Comparison of ENCODE assay signal across 13 mouse cellular contexts in genomic region chr5:100345118-100345517, GRCm38 (mm10).
DNase-seq lines count a peak whose midpoint lies in the region; ATAC-seq and TF ChIP-seq lines count a peak whose summit lies in the region.
"Had no signal": no experiment of that assay in that cellular context is flagged by ENCODE, and none has a peak within 500 bp of the region (broad histone marks: within the 10 kb centered on the region; RNA-seq: fewer than 3 reads in every experiment).

No protein-coding gene starts in this region.

- H3K9me3 ChIP-seq in forebrain, postnatal 0 days (ENCODE audit: low read length): no peaks in the 10 kb centered on the region
- no peaks in the 10 kb centered on the region for H3K9me3 ChIP-seq in forebrain, embryonic 10.5 days
- H3K9me3 ChIP-seq in lung, embryonic 14.5 days (ENCODE audit: low read depth, low read length): no peaks in the 10 kb centered on the region
- H3K9me3 ChIP-seq in stomach, postnatal 0 days (ENCODE audit: control insufficient read depth, low read length): no peaks in the 10 kb centered on the region
- H3K9me3 ChIP-seq: hindbrain, embryonic 12.5 days; limb, embryonic 10.5 days had no signal

- 95% methylated on average over 1 of the region's 1 CpGs for WGBS in forebrain, postnatal 0 days
- 95% methylated on average over 1 of the region's 1 CpGs for WGBS in forebrain, embryonic 10.5 days
- 94% methylated on average over 1 of the region's 1 CpGs for WGBS in lung, embryonic 14.5 days
- 96% methylated on average over 1 of the region's 1 CpGs for WGBS in stomach, postnatal 0 days

- no peak overlapping the region for H3K4me3 ChIP-seq in forebrain, postnatal 0 days (ENCODE audit: low read depth, low read length)
- no peak overlapping the region for H3K4me3 ChIP-seq in forebrain, embryonic 10.5 days
- no peak overlapping the region for H3K4me3 ChIP-seq in lung, embryonic 14.5 days (ENCODE audit: low read depth, low read length)
- no peak overlapping the region for H3K4me3 ChIP-seq in stomach, postnatal 0 days (ENCODE audit: low read depth, low read length)
- H3K4me3 ChIP-seq: hindbrain, embryonic 12.5 days; limb, embryonic 10.5 days had no signal

- H3K36me3 ChIP-seq in forebrain, postnatal 0 days (ENCODE audit: insufficient read depth): no peaks in the 10 kb centered on the region
- no peaks in the 10 kb centered on the region for H3K36me3 ChIP-seq in forebrain, embryonic 10.5 days (replicated peaks)
- H3K36me3 ChIP-seq in lung, embryonic 14.5 days (ENCODE audit: insufficient read depth): no peaks in the 10 kb centered on the region
- H3K36me3 ChIP-seq in stomach, postnatal 0 days (ENCODE audit: control insufficient read depth, insufficient read depth, low read length): no peaks in the 10 kb centered on the region
- H3K36me3 ChIP-seq: hindbrain, embryonic 12.5 days; limb, embryonic 10.5 days had no signal

- no peak overlapping the region for H3K27ac ChIP-seq in forebrain, postnatal 0 days (ENCODE audit: low read depth, low read length)
- no peak overlapping the region for H3K27ac ChIP-seq in forebrain, embryonic 10.5 days
- no peak overlapping the region for H3K27ac ChIP-seq in lung, embryonic 14.5 days (ENCODE audit: low read depth)
- no peak overlapping the region for H3K27ac ChIP-seq in stomach, postnatal 0 days (replicated peaks)
- H3K27ac ChIP-seq: hindbrain, embryonic 12.5 days; limb, embryonic 10.5 days had no signal

- no peak overlapping the region for H3K9ac ChIP-seq in forebrain, postnatal 0 days
- no peak overlapping the region for H3K9ac ChIP-seq in lung, embryonic 14.5 days
- H3K9ac ChIP-seq in stomach, postnatal 0 days (ENCODE audit: low read length): no peak overlapping the region
- H3K9ac ChIP-seq: hindbrain, embryonic 12.5 days had no signal

- no peak for TF ChIP-seq EP300 in stomach, postnatal 0 days (optimal IDR thresholded peaks at IDR 0.05)

- peak; percentile 47 for TF ChIP-seq CTCF in forebrain, postnatal 0 days (IDR thresholded peaks at IDR 0.05; ENCODE audit: low read depth)
- TF ChIP-seq CTCF in lung, embryonic 14.5 days (IDR thresholded peaks at IDR 0.05; ENCODE audit: low read depth): peak; percentile 60
- TF ChIP-seq CTCF in stomach, postnatal 0 days (IDR thresholded peaks at IDR 0.05; ENCODE audit: low read depth): peak; percentile 60

- 0 out of 2 replicates have a peak, but pooled peaks cover 3% of the 10 kb centered on the region for H3K4me1 ChIP-seq in forebrain, postnatal 0 days (ENCODE audit: insufficient read depth)
- peaks cover 19% of the 10 kb centered on the region for H3K4me1 ChIP-seq in forebrain, embryonic 10.5 days
- no peaks in the 10 kb centered on the region for H3K4me1 ChIP-seq in lung, embryonic 14.5 days (ENCODE audit: insufficient read depth)
- H3K4me1 ChIP-seq in stomach, postnatal 0 days (replicated peaks; ENCODE audit: control insufficient read depth, insufficient read depth): no peaks in the 10 kb centered on the region

- H3K27me3 ChIP-seq in forebrain, postnatal 0 days (ENCODE audit: insufficient read depth, low read length): no peaks in the 10 kb centered on the region
- no peaks in the 10 kb centered on the region for H3K27me3 ChIP-seq in forebrain, embryonic 10.5 days (ENCODE audit: poor library complexity, severe bottlenecking)
- H3K27me3 ChIP-seq in lung, embryonic 14.5 days (ENCODE audit: insufficient read depth, low read length): no peaks in the 10 kb centered on the region
- H3K27me3 ChIP-seq in stomach, postnatal 0 days (ENCODE audit: control insufficient read depth, insufficient read depth, low read length): no peaks in the 10 kb centered on the region
- H3K27me3 ChIP-seq: hindbrain, embryonic 12.5 days had no signal

- no peak overlapping the region for H3K4me2 ChIP-seq in forebrain, postnatal 0 days (ENCODE audit: low read depth)
- no peak overlapping the region for H3K4me2 ChIP-seq in lung, embryonic 14.5 days
- no peak overlapping the region for H3K4me2 ChIP-seq in stomach, postnatal 0 days (replicated peaks; ENCODE audit: low read depth)
- H3K4me2 ChIP-seq: hindbrain, embryonic 12.5 days had no signal

- DNase-seq in forebrain, postnatal 0 days: no peak
- no peak for DNase-seq in forebrain, embryonic 10.5 days (ENCODE audit: extremely low spot score, low spot score)
- DNase-seq in lung, embryonic 14.5 days: peak; percentile 34
- no peak for DNase-seq in lung, postnatal 14 days
- DNase-seq in ZHBTc4 (ENCODE audit: low read depth, low spot score): peak; percentile 65
- no peak for DNase-seq in stomach, postnatal 0 days (ENCODE audit: low spot score)
- DNase-seq in urinary bladder, postnatal 10 days (ENCODE audit: low spot score): no peak
- no peak for DNase-seq in retina, postnatal 1 day
- DNase-seq: adrenal gland, postnatal 10 days; gastrocnemius, postnatal 14 days; right cerebral cortex, postnatal 14 days had no signal

- no peak for ATAC-seq in forebrain, postnatal 0 days
- ATAC-seq in lung, embryonic 14.5 days (ENCODE audit: insufficient read depth): no peak
- ATAC-seq in stomach, postnatal 0 days (ENCODE audit: low FRiP score, low TSS enrichment): no peak

Comparison
In these comparisons a context has a peak if more than half of its experiments do, and no peak if none do; other contexts are left out.
1. DNase-seq: peak in lung, embryonic 14.5 days (single experiment) and ZHBTc4 (single experiment); none in forebrain, postnatal 0 days (single experiment), forebrain, embryonic 10.5 days (single experiment), lung, postnatal 14 days (single experiment), stomach, postnatal 0 days (single experiment), urinary bladder, postnatal 10 days (single experiment) and retina, postnatal 1 day (single experiment).
2. Peak in every context shown above with its lines, with median percentiles within 50 percentile points of each other: CTCF ChIP-seq.